Mouse (Mus musculus) kidney, postnatal 25 days (tissue): ENCODE measurements around the gene Gkn3.
A peak's percentile ranks its signal among the peaks of the same experiment; 100 is the strongest.

Source experiments
- DNase-seq, 2 experiments: peaks; one replicate each; pipeline ENCODE4 v3.0.0; 2021; ENCODE audit warnings: mixed read lengths in 2 of 2

The Gkn3 gene

GRCm38 (mm10) chr6:87388877-87389276 lies at the start of gene Gkn3:
TSS of gene Gkn3 (minus strand) at chr6:87388935.
- no peak for DNase-seq

GRCm38 (mm10) chr6:87436745-87437144 lies 48.0 kb upstream of the Gkn3 start:
- DNase-seq = no peak

- no peak for DNase-seq
These were observed 47.1 kb upstream of the Gkn3 start for GRCm38 (mm10) chr6:87435791-87436190.

- DNase-seq = no peak
These were observed 39.8 kb upstream of the Gkn3 start, which contains the start of gene Bmp10 for GRCm38 (mm10) chr6:87428487-87429044. TSS of gene Bmp10 (plus strand) at chr6:87428994.

GRCm38 (mm10) chr6:87427616-87428015 lies 38.9 kb upstream of the Gkn3 start:
- no peak for DNase-seq

GRCm38 (mm10) chr6:87426954-87427353 lies 38.2 kb upstream of the Gkn3 start:
- DNase-seq = no peak

- peak; percentile 65 to 71 for DNase-seq
These were observed 35.5 kb upstream of the Gkn3 start for GRCm38 (mm10) chr6:87424037-87424816.

GRCm38 (mm10) chr6:87422304-87422703 lies 33.6 kb upstream of the Gkn3 start:
- no peak for DNase-seq

GRCm38 (mm10) chr6:87412011-87412410 lies 23.3 kb upstream of the Gkn3 start:
- DNase-seq = no peak

- DNase-seq = no peak
These were observed 12.7 kb upstream of the Gkn3 start for GRCm38 (mm10) chr6:87401456-87401855.

GRCm38 (mm10) chr6:87399886-87400566 lies 11.3 kb upstream of the Gkn3 start:
- no peak for DNase-seq

- DNase-seq = peak; percentile 69 to 88
These were observed 10.4 kb upstream of the Gkn3 start for GRCm38 (mm10) chr6:87399137-87399536.

GRCm38 (mm10) chr6:87394783-87395182 lies 6.0 kb upstream of the Gkn3 start:
- peak; percentile 21 to 72 for DNase-seq

- peak; percentile 32 to 80 for DNase-seq
These were observed 4.9 kb upstream of the Gkn3 start for GRCm38 (mm10) chr6:87393466-87394205.

- DNase-seq = no peak
These were observed 787 bp upstream of the Gkn3 start for GRCm38 (mm10) chr6:87389455-87389989.

- DNase-seq = no peak
These were observed 2.1 kb downstream of the Gkn3 start for GRCm38 (mm10) chr6:87386681-87387080.

- DNase-seq = peak in 1 of 2 experiments; percentile 77
These were observed 2.5 kb downstream of the Gkn3 start for GRCm38 (mm10) chr6:87386203-87386602.

- DNase-seq = no peak
These were observed 4.0 kb downstream of the Gkn3 start for GRCm38 (mm10) chr6:87384761-87385160.

- peak in 1 of 2 experiments; percentile 32 for DNase-seq
These were observed 4.6 kb downstream of the Gkn3 start for GRCm38 (mm10) chr6:87383926-87384691.

- no peak for DNase-seq
These were observed 15.7 kb downstream of the Gkn3 start, which contains the start of gene Gkn2 for GRCm38 (mm10) chr6:87373057-87373456. TSS of gene Gkn2 (plus strand) at chr6:87373357.

- DNase-seq = no peak
These were observed 19.5 kb downstream of the Gkn3 start for GRCm38 (mm10) chr6:87369223-87369622.

GRCm38 (mm10) chr6:87354441-87354840 lies 34.3 kb downstream of the Gkn3 start:
- DNase-seq = no peak
